In genomic region chr2:155050504-155051236, GRCm38 (mm10) we compare ENCODE assay signal across 8 mouse cellular contexts. TPM values are rescaled to one million over a fixed set of nuclear protein-coding genes. Genes with fewer than 3 reads are reported as not detected.
DNase-seq lines count a peak whose midpoint lies in the region; TF ChIP-seq lines count a peak whose summit lies in the region.

No protein-coding gene starts in this region.

- peak; percentile 71 for DNase-seq in WW6 (ENCODE audit: low read depth, low spot score)
- DNase-seq in cerebellum, postnatal 4 days (ENCODE audit: low spot score in 2 of 2) = peak; percentile 91 to 97
- peak; percentile 98 for DNase-seq in gastrocnemius, adult 2 months
- DNase-seq in hindlimb bud, embryonic 11.5 days (ENCODE audit: extremely low spot score, low read depth, low spot score) = peak; percentile 89
- peak; percentile 89 for DNase-seq in left cerebral cortex, adult 8-10 months (ENCODE audit: low spot score in 2 of 2)
- peak; percentile 97 to 98 for DNase-seq in right cerebral cortex, postnatal 10 days (ENCODE audit: low spot score in 2 of 2)
- peak; percentile 95 for DNase-seq in urinary bladder, postnatal 25 days (ENCODE audit: low spot score)

- H3K9me3 ChIP-seq in megakaryocyte, embryonic 14.5 days = no peaks in the 10 kb centered on the region

- peak overlapping the region; percentile 80 for H3K4me3 ChIP-seq in gastrocnemius, adult 2 months
- H3K4me3 ChIP-seq in megakaryocyte, embryonic 14.5 days (replicated peaks) = peak overlapping the region; percentile 97

- TF ChIP-seq CTCF in gastrocnemius, adult 2 months (IDR thresholded peaks at IDR 0.05) = no peak

- peaks cover 60% of the 10 kb centered on the region for H3K4me1 ChIP-seq in megakaryocyte, embryonic 14.5 days

- no peaks in the 10 kb centered on the region for H3K36me3 ChIP-seq in megakaryocyte, embryonic 14.5 days (replicated peaks; ENCODE audit: low read length)

- intact Hi-C loops in gastrocnemius, adult 2 months (cut with DNase I) = no loop called here

- peak overlapping the region; percentile 88 for H3K27ac ChIP-seq in gastrocnemius, adult 2 months

- no peaks in the 10 kb centered on the region for H3K27me3 ChIP-seq in megakaryocyte, embryonic 14.5 days (replicated peaks)

RNA-seq across cellular contexts. Expression of gene Ahcy, which starts 23.6 kb away (rescaled TPM):
- total RNA-seq in gastrocnemius, adult 2 months (2021) = 10 to 100 TPM; 13.9 to 19.0 TPM
- total RNA-seq in left cerebral cortex, adult 8-10 months (2022) = 10 to 100 TPM; 14.9 to 16.2 (median 15.5) TPM
- 2.7 and 9.5 TPM in 2 replicates for polyA plus RNA-seq in megakaryocyte, embryonic 14.5 days (2012; ENCODE audit: insufficient read depth, low replicate concordance)

RNA-seq across cellular contexts. Expression of gene Gm14226, which starts 32.6 kb away (rescaled TPM):
- not detected for total RNA-seq in gastrocnemius, adult 2 months (2021)
- under 1 TPM; 0.14 to 0.28 (median 0.22) TPM for total RNA-seq in left cerebral cortex, adult 8-10 months (2022)
- not detected in 2 replicates for polyA plus RNA-seq in megakaryocyte, embryonic 14.5 days (2012; ENCODE audit: insufficient read depth, low replicate concordance)

Comparison
In these comparisons a context has a peak if more than half of its experiments do, and no peak if none do; other contexts are left out.
1. Peak in every context shown above with its lines: DNase-seq, H3K4me3 ChIP-seq and H3K27ac ChIP-seq.